Mouse (Mus musculus): ENCODE measurements at regions not wholly inside any gene's neighbourhood (a gene's known extent, or its start where the extent isn't known, plus 50 kb on each side); places are given as distances from the start of the nearest gene placed in this dataset.

- intact Hi-C loops (cut with DNase I) = no loop called here
- DNase-seq = no peak
These were observed 52.0 kb upstream of the Dusp5 start for GRCm38 (mm10) chr19:53476768-53477547.

DNA sequence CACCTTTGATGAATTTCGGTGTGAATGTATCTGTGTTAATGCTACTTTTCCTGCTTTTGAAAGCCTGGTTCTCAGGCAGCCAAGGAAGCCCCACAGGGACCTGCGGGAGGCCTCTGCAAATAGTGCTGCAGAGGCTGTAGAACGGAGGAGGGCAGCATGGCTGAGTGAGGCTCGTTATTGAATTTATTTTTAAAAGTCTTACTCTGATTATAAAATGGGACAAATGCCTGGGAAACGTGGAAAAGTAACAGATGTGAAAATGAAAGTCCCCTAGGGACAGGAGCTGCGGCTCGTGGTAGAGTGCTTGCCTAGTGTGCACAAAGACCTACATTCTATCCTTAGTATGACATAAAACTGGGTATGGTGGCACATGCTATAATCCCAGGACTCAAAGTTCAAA is 59.7 kb upstream of the Dusp5 start:
- DNase-seq = no peak
- intact Hi-C loops (cut with DNase I) = no loop called here

GRCm38 (mm10) chr19:53464681-53465080 is 64.2 kb upstream of the Dusp5 start:
- intact Hi-C loops (cut with DNase I) = no loop called here

DNA sequence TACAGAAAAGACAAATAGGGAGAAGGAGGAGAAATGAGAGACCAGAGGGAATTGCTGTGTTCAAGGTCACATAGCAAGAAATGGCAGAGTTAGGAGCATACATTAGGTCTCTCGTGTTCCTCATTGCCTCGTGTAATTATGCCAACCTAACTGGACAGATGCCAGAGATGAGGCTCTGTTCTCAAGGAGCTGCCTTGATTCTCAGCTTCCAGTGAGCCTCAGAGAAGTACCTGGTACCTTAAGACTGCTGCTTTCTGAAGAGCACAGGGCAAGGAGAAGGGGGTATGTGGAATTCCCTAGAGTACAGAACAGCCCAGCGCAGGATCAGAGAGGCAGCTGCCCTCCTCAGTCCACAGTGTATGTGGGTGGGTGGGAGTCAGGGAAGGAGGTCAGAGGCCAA is 64.8 kb upstream of the Dusp5 start:
- intact Hi-C loops (cut with DNase I) = no loop called here
- no peak for DNase-seq

More at GRCm38 (mm10) chr19:53464681-53465080, 64.2 kb upstream of the Dusp5 start:
- DNase-seq = no peak

DNA sequence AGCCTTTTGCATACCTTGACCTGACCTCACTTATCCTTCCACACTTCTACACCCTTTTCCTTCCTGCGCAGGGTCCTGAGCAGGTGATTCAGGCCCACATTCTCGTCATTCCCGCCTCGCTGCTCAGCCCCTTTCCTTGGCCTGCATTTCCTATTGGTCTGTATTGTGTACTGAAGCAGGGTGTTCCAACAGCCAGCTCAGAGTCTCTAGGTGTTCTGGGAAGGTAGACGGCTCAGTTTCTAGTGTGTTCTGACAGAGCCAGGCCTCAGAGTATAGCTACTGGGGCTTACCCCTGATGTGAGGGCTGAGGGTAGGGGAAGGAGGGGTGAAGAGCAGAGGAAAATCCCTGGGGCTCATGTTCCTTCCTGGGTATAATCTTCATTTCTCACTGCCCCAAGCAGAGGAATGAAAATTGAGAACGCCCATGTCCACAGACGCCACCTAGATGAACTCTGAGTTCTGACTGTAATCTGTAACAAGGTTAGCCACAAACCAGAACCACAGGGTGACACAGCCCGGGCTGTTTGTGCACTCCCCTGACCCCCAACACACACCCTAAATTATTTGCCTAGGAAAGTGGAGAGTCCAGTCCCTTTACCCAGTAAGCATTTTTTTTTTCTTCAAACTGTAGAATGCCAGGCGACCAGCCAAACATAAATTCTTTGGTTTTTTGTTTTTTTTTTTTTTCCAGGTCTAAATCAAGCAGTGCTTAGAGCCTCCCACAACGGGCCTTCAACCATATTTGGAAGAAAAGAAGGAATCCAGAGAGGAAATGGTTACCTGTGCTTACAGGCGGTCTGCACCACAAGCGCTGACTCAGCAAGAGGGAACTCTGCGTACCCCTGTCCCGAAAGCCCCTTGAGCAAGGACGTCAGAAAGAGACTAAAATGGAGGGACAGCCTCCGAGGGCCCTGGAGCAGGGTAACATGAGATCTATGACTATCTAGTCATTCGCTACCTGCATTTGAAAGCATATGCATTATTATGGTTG is 67.6 kb upstream of the Dusp5 start:
- no peak for DNase-seq
- intact Hi-C loops (cut with DNase I) = no loop called here

- intact Hi-C loops (cut with DNase I) = no loop called here
These were observed 68.4 kb upstream of the Dusp5 start for GRCm38 (mm10) chr19:53460312-53461024.

DNA sequence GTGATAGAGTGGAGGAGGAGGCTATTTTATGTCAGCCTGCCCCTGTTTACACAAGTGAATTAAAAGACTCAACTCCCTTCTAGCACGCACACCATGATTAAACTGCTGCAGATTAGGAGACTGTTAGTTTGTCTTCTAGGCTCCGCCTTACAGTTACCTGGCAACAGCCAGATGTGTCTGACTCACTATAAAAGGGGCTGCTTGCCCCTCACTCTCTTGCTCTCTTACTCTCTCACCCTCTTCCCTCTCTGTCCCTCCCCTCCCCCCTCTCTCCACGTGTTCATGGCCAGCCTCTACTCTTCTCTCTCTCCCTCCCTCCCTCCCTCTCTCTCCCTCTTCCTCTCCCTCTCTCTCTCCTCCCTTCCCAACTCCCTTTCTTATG is 69.0 kb upstream of the Smndc1 start:
- no peak for DNase-seq

More at GRCm38 (mm10) chr19:53460312-53461024, 68.4 kb upstream of the Dusp5 start:
- no peak for DNase-seq

DNA sequence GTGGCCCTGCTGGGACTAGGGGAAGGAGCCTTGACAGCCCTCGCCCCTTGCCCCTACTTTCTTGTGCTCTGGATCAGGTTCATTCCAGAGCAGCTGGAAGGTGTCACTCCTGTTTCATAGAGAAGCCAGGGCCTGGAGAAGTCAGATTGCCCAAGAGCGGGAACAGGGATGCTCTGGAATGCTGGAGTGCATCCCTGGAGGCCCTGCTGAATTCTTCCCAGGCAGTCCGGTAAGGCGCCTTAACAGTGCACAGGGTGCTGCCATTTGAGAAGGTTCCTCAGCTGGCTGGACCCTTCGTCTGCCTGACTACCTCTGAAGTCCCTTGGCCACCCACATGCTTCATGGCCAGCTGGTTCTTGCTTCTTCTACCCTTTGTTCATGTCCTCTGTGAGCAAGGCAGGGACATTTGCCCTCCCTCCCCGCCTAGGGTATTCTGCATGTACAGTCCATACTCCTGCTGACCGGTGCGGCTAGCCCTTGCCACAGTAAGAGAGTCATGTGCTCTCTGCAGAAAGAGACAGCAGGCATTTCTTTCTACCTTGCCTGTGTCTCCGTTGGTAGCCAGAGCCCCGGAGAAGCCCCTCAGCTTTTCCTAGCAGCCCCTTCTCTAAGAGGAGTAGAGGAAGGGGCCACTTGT is 68.5 kb upstream of the Smndc1 start:
- no peak for DNase-seq
- intact Hi-C loops (cut with DNase I) = no loop called here

More for the DNA sequence above, 69.0 kb upstream of the Smndc1 start:
- intact Hi-C loops (cut with DNase I) = no loop called here

DNA sequence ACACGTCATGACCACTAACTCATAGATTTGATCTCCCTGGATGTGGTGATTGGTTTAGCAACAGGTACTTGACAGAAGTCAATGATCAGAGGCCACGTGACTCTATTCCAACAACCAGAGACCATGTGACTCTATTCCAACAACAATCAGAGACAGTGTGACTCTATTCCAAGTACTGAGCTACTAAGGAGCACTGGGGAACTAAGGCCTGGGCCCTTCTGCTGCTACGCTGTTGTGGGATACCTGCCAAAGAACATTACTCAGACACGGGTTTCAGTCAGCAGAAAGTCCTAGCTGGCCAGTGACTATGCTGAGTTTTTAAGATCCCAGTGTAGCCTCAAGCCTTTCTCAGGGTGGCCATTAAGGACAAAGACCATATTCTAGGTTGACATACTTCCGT is 66.3 kb upstream of the Smndc1 start:
- intact Hi-C loops (cut with DNase I) = no loop called here
- no peak for DNase-seq

DNA sequence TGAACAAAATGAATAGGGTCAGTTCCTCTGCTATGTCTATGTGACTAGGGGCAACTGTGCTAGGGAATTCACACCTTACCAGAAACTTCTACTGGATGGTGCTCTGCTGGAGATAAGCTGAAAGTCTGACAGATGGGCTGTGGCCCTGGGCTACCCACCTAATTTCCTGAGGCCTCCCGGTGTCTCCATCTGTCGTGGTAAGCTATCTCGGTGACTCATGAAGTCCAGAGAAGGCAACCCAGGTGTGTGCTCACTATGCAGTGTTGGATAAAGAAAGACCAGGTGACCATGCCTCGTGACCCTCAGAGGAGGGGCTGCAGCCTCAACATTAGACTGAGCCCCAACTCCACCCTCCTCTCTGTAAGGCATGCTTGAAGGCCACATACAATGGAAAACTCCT is 64.2 kb upstream of the Smndc1 start:
- intact Hi-C loops (cut with DNase I) = no loop called here
- no peak for DNase-seq

- intact Hi-C loops (cut with DNase I) = no loop called here
- DNase-seq = no peak
These were observed 63.7 kb upstream of the Smndc1 start for GRCm38 (mm10) chr19:53454059-53454458.

DNA sequence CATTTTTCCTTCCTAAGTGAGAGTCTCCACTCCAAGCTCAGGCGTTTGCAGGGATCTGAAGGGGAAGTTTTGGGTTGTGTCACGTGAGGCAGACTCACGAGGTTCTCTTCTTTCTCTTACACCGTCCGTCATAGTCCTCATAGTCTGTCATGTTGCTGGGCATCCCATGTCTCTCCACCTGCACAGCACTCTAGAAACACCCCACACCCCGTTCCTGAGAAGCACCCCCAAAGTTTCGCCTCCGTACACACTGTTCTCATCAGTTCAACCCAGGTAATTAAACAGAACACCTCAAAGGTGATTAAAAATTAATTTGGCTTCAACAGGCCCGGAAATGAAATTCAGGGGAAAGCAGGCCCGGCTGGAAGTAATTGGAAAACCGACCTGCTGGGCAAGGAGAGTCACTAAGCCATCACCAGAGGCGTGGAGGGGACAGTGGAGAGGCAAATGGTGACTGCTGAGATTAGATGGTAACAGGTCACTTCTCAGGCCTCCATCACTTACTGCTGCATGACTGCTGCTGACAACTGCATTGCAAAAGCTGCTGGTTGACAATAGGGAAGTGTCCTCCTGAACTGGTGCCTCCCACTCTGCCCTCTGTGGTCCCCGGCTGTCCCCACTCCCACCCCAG is 63.1 kb upstream of the Smndc1 start:
- DNase-seq = no peak
- intact Hi-C loops (cut with DNase I) = no loop called here

- DNase-seq = no peak
- intact Hi-C loops (cut with DNase I) = no loop called here
These were observed 62.0 kb upstream of the Smndc1 start for GRCm38 (mm10) chr19:53452360-53452759.

DNA sequence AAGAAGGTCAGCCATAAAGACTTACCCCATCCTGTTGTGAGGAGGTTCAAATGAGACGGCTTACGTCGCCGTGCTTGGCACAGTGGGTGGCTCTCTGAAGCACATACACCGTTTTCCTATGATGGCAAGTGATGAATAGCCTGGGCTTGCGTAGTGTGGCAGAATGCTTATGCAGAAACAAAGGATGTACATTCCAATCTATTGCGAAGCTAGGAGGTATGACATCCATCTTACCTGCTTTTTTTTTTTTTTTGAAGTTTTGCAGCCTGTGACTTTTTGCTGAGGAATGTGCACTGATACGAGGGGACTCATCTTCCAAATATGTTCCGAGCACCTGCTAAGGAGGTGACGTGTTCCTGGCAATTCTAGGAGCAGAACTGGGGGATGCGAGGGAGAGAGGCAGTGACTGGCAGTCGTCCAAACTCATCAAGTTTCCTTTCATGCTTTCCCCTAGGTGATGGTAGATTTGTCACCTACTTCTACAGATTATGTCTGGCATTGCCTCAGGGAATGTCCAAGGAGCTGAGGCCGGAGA is 61.1 kb upstream of the Smndc1 start:
- no peak for DNase-seq
- intact Hi-C loops (cut with DNase I) = no loop called here

DNA sequence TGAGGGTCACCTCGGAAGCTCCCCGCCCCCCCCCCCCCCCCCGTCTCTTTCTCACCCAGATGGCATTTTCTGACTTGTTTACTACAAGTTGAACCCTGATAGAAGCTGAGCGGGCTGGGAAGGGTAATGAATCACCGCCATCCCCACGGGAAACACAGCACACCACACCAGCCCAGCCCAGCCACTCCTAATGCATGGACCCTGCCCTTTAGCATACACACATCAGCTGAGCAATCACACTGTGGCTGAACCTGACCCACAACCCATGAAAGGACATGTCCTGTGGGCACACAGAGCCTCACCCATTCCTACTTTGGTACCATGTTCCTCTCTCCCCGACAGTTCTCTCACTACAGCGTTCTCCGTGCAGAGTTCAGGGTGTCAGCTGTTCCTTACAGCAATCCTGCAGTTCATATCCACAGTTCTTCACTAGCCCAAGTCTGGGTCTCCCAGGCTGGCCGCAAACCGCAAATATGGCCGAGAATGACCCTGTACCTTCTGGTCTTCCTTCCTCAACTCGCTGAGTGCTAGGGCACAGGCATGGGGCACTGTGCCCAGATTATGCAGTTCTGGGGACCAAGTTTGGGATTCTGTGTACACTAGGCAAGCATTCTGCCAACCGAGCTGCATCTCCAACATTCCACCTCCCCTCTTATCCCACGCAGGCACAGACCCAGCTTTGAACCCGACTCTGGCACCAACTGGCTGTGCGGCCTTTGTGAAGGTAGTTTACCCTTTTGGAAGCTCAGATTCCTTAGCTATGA is 60.4 kb upstream of the Smndc1 start:
- intact Hi-C loops (cut with DNase I) = no loop called here
- DNase-seq = no peak

DNA sequence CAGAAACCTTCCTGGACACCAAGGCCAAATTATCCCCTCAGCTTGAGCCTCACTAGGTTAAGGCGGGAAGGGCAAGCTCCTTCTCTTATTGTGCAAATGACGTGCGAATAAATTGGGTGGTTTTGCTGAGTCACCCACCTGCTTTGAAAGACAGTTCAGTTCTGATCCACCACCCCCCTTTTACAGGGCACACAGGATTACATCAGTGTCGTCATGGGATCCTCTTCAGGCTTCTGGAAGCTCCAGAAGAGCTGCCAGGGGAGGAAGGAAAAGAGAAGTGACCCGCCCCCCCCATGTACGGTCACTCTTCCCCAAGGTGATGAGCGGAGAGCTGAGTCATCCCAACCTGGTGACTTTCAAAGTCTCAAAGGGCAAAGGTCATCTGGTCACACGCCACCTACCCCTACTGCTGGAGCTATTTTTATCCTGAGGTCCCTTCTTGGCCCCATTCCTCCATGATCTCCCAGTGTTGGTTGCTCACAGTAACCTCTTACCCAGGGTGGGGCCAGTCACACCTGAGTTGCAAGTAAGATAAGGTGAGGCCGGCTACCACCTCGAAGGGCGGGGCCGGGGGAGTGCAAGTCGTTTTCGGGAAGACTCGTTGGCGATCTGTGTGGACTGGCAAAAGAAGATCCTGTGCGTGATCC is 58.9 kb upstream of the Smndc1 start:
- DNase-seq = no peak
- intact Hi-C loops (cut with DNase I) = no loop called here

GRCm38 (mm10) chr19:53448206-53448605 is 57.8 kb upstream of the Smndc1 start:
- intact Hi-C loops (cut with DNase I) = no loop called here
- peak in 1 of 2 experiments; percentile 32 for DNase-seq

DNA sequence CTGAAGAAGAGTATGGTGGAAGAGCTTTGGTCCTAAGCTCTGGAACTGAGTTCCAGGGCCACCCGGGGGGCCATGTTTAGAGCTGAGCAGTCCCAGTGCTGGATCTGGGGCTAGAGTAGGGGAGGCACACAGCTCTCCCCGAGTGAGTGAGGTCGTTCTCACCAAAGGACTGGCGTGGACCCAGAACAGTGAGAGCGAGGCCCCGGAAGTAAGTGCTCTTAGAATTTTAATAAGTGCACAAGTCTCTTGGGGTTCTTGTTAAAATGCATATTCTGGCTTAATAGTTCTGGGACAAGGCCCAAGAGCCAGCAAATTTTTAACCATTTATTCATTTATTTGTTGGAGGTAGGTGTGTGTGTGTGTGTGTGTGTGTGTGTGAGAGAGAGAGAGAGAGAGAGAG is 57.4 kb upstream of the Smndc1 start:
- intact Hi-C loops (cut with DNase I) = no loop called here
- DNase-seq = peak in 1 of 2 experiments; percentile 40
